In genomic region chr11:35251910-35252309, GRCm38 (mm10) we compare ENCODE assay signal across 15 mouse cellular contexts.
DNase-seq lines count a peak whose midpoint lies in the region; TF ChIP-seq lines count a peak whose summit lies in the region.
"Had no signal": no experiment of that assay in that cellular context is flagged by ENCODE, and none has a peak within 500 bp of the region (broad histone marks: within the 10 kb centered on the region; RNA-seq: fewer than 3 reads in every experiment).

No protein-coding gene starts in this region.

- TF ChIP-seq CTCF in layer of hippocampus, adult 2 months (conservative IDR thresholded peaks at IDR 0.05), result no peak

- H3K4me3 ChIP-seq in layer of hippocampus, adult 2 months, result no peak overlapping the region
- H3K4me3 ChIP-seq: midbrain, embryonic 15.5 days; neural tube, embryonic 15.5 days had no signal

- intact Hi-C loops in heart, postnatal 14 days (cut with DNase I), result no loop called here

- DNase-seq in layer of hippocampus, adult 2 months (ENCODE audit: low spot score in 2 of 2), result no peak
- no peak for DNase-seq in layer of hippocampus, adult 18-20 months (ENCODE audit: low spot score in 2 of 2)
- DNase-seq in gastrocnemius, adult 8-10 months (ENCODE audit: low spot score in 2 of 2), result peak; percentile 43 to 66
- DNase-seq in heart, postnatal 14 days, result peak; percentile 66 to 69
- peak; percentile 15 to 67 for DNase-seq in lung, postnatal 4 days
- DNase-seq in right cerebral cortex, adult 18-20 months, result no peak
- no peak for DNase-seq in frontal cortex, postnatal 25 days (ENCODE audit: low spot score in 2 of 2)
- no peak for DNase-seq in frontal cortex, postnatal 10 days (ENCODE audit: low spot score in 2 of 2)
- DNase-seq: cerebellum, postnatal 36 days; kidney, postnatal 25 days; right cerebral cortex, postnatal 4 days had no signal

- peak overlapping the region; percentile 48; the same call in 1 of the 2 replicates for H3K27ac ChIP-seq in layer of hippocampus, adult 2 months
- H3K27ac ChIP-seq: hindbrain, postnatal 0 days; midbrain, embryonic 15.5 days; neural tube, embryonic 15.5 days; stomach, postnatal 0 days had no signal

Comparison
In these comparisons a context has a peak if more than half of its experiments do, and no peak if none do; other contexts are left out.
1. DNase-seq: peak in gastrocnemius, adult 8-10 months (2 of 2), heart, postnatal 14 days (2 of 2) and lung, postnatal 4 days (2 of 2); none in layer of hippocampus, adult 2 months (0 of 2), layer of hippocampus, adult 18-20 months (0 of 2), right cerebral cortex, adult 18-20 months (single experiment), frontal cortex, postnatal 25 days (0 of 2) and frontal cortex, postnatal 10 days (0 of 2).